Mouse (Mus musculus): ENCODE data around the gene 1700023F06Rik. TPM values are rescaled to one million over a fixed set of nuclear protein-coding genes. Genes with fewer than 3 reads are reported as not detected.

The 1700023F06Rik gene
- polyA plus RNA-seq, 1 experiment from 2014 or later: 0.74 TPM

GRCm38 (mm10) chr11:103240740-103241139 lies 32.4 kb upstream of the 1700023F06Rik start:
- ATAC-seq (ENCODE audit: insufficient number of reproducible peaks, insufficient read depth, low FRiP score, low TSS enrichment, low read depth): no peak
- Histone ChIP-seq H3K9me3 (no peaks in the 10 kb centered on the region), H3K27me3 (no peaks in the 10 kb centered on the region), H3K9ac (replicated peaks) (0 out of 2 replicates have a peak overlapping the region, but pooled peaks have one; percentile 13), H3K4me2 (no peak overlapping the region), H3K36me3 (peaks cover 46% of the 10 kb centered on the region), H3K27ac (peak overlapping the region; percentile 51), H3K4me1 (replicated peaks) (peaks cover 23% of the 10 kb centered on the region), H3K4me3 (replicated peaks) (no peak overlapping the region)
- 39% methylated on average over 7 of the region's 7 CpGs for WGBS

GRCm38 (mm10) chr11:103237757-103238156 lies 29.4 kb upstream of the 1700023F06Rik start:
- Histone ChIP-seq H3K4me3 (replicated peaks) (no peak overlapping the region), H3K4me1 (replicated peaks) (peaks cover 30% of the 10 kb centered on the region), H3K27me3 (no peaks in the 10 kb centered on the region), H3K27ac (no peak overlapping the region), H3K4me2 (no peak overlapping the region), H3K36me3 (peaks cover 52% of the 10 kb centered on the region), H3K9ac (replicated peaks) (no peak overlapping the region), H3K9me3 (no peaks in the 10 kb centered on the region)
- ATAC-seq (ENCODE audit: insufficient number of reproducible peaks, insufficient read depth, low FRiP score, low TSS enrichment, low read depth): no peak
- WGBS: 74% methylated on average over 9 of the region's 9 CpGs

DNA sequence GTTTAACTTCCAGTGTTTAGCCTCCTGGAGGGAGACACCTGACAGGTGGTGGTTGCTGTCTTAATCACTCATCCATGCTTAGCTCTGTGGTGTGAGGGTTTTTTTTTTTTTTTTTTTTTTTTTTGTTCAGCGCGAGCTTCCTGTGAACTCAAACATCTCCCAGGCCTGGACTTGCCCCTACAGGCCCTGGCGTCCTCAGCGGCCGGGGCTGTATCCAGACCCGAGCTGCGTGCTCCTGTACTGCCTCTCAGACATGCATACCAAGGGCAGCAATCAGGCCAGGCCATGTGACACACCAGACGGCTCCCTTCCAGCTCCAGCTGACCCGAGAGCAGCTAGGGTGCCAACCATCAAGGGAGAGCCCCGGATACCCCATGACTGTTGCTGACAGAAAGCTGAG lies 28.5 kb upstream of the 1700023F06Rik start:
- Histone ChIP-seq H3K4me3 (replicated peaks) (no peak overlapping the region), H3K9ac (replicated peaks) (no peak overlapping the region), H3K36me3 (peaks cover 47% of the 10 kb centered on the region), H3K4me1 (replicated peaks) (peaks cover 30% of the 10 kb centered on the region), H3K27ac (no peak overlapping the region), H3K9me3 (no peaks in the 10 kb centered on the region), H3K4me2 (no peak overlapping the region), H3K27me3 (no peaks in the 10 kb centered on the region)
- no peak for ATAC-seq (ENCODE audit: insufficient number of reproducible peaks, insufficient read depth, low FRiP score, low TSS enrichment, low read depth)
- WGBS: 81% methylated on average over 10 of the region's 10 CpGs

DNA sequence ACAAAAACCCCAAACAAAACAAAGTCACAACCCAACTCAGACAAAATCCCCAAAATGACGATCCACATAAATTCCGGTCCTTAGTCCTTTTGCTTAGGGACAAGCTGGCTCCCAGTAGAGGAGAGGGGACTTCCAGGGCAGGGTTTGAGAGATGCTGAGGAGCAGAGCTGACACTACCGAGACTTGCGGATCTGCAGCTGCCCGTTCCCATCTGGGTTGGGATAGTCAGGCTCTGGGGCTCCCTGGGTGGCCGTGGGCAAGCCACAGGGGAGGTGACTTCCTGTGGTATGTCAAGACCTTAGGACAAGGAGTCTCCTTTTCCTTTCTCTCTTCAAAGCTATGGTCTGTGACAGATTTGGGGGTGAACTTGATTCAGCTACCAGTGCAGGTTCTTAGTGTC lies 28.1 kb upstream of the 1700023F06Rik start:
- Histone ChIP-seq H3K4me2 (no peak overlapping the region), H3K4me1 (replicated peaks) (peaks cover 25% of the 10 kb centered on the region), H3K27ac (no peak overlapping the region), H3K9ac (replicated peaks) (no peak overlapping the region), H3K9me3 (no peaks in the 10 kb centered on the region), H3K27me3 (no peaks in the 10 kb centered on the region), H3K4me3 (replicated peaks) (no peak overlapping the region), H3K36me3 (peaks cover 46% of the 10 kb centered on the region)
- 78% methylated on average over 6 of the region's 6 CpGs for WGBS
- no peak for ATAC-seq (ENCODE audit: insufficient number of reproducible peaks, insufficient read depth, low FRiP score, low TSS enrichment, low read depth)

DNA sequence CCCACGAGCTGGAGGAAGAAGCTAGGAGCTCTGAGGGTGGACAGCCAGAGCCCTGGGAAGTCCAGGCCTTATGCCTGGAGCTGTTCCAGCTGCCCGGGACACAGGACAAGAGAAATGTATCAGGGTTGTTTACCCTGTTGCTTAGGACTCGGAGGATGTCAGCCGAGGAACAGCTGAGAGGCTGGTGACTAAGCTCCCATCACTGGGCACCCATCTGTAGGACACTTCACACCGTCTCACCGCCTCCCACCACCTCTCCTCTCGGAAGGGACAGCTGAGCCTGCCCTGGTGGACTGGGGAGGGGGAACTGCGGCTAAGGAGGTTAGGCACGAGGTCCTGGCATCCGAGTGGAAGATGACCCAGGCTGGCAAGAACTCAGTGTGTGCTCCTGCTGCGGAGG lies 27.3 kb upstream of the 1700023F06Rik start:
- Histone ChIP-seq H3K4me2 (no peak overlapping the region), H3K4me1 (replicated peaks) (peaks cover 18% of the 10 kb centered on the region), H3K27me3 (no peaks in the 10 kb centered on the region), H3K36me3 (peaks cover 50% of the 10 kb centered on the region), H3K9ac (replicated peaks) (no peak overlapping the region), H3K4me3 (replicated peaks) (no peak overlapping the region), H3K27ac (no peak overlapping the region), H3K9me3 (no peaks in the 10 kb centered on the region)
- 65% methylated on average over 11 of the region's 11 CpGs for WGBS
- no peak for ATAC-seq (ENCODE audit: insufficient number of reproducible peaks, insufficient read depth, low FRiP score, low TSS enrichment, low read depth)

- Histone ChIP-seq H3K9me3 (no peaks in the 10 kb centered on the region), H3K4me2 (no peak overlapping the region), H3K9ac (replicated peaks) (no peak overlapping the region), H3K27ac (no peak overlapping the region), H3K4me1 (replicated peaks) (peaks cover 7% of the 10 kb centered on the region), H3K36me3 (peaks cover 52% of the 10 kb centered on the region), H3K27me3 (no peaks in the 10 kb centered on the region), H3K4me3 (replicated peaks) (no peak overlapping the region)
- ATAC-seq (ENCODE audit: insufficient number of reproducible peaks, insufficient read depth, low FRiP score, low TSS enrichment, low read depth): no peak
- 91% methylated on average over 1 of the region's 1 CpGs for WGBS
These were observed 26.1 kb upstream of the 1700023F06Rik start for GRCm38 (mm10) chr11:103234447-103234846.

DNA sequence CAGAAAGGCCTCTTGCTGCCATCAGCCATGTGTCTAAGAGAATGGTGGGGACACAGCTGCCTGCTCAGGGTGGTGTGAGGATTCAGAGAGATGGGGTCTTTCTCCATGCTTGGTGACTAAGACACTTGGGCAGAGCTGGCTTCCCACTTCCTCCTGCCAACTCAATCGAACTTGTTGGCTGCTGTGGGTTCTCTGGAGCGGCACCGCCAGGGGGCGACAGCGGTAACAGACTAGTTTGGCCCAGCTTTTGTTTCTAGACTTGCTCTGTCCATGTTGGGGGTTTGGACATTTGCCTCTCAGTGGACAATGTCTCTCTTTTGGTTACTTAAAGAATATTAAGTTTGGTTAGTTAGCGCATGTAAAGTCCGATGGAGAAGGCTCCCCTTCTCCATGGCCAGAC lies 24.6 kb upstream of the 1700023F06Rik start:
- Histone ChIP-seq H3K9ac (replicated peaks) (no peak overlapping the region), H3K9me3 (no peaks in the 10 kb centered on the region), H3K27ac (no peak overlapping the region), H3K4me3 (replicated peaks) (no peak overlapping the region), H3K27me3 (no peaks in the 10 kb centered on the region), H3K36me3 (peaks cover 48% of the 10 kb centered on the region), H3K4me1 (replicated peaks) (peaks cover 7% of the 10 kb centered on the region), H3K4me2 (no peak overlapping the region)
- ATAC-seq (ENCODE audit: insufficient number of reproducible peaks, insufficient read depth, low FRiP score, low TSS enrichment, low read depth): no peak
- WGBS: 28% methylated on average over 7 of the region's 7 CpGs

- Histone ChIP-seq H3K9me3 (no peaks in the 10 kb centered on the region), H3K27me3 (no peaks in the 10 kb centered on the region), H3K4me2 (no peak overlapping the region), H3K36me3 (peaks cover 52% of the 10 kb centered on the region), H3K4me1 (replicated peaks) (peaks cover 7% of the 10 kb centered on the region), H3K4me3 (replicated peaks) (no peak overlapping the region), H3K9ac (replicated peaks) (no peak overlapping the region), H3K27ac (no peak overlapping the region)
- 92% methylated on average over 7 of the region's 7 CpGs for WGBS
- ATAC-seq (ENCODE audit: insufficient number of reproducible peaks, insufficient read depth, low FRiP score, low TSS enrichment, low read depth): no peak
These were observed 23.0 kb upstream of the 1700023F06Rik start for GRCm38 (mm10) chr11:103231367-103231766.

- peaks cover 54% of the 10 kb centered on the region for H3K36me3 ChIP-seq
These were observed 22.3 kb upstream of the 1700023F06Rik start for GRCm38 (mm10) chr11:103230626-103231025.

GRCm38 (mm10) chr11:103229608-103230007 lies 21.2 kb upstream of the 1700023F06Rik start:
- H3K9ac ChIP-seq (replicated peaks): no peak overlapping the region
- 98% methylated on average over 2 of the region's 2 CpGs for WGBS
- H3K36me3 ChIP-seq: peaks cover 60% of the 10 kb centered on the region
- ATAC-seq (ENCODE audit: insufficient number of reproducible peaks, insufficient read depth, low FRiP score, low TSS enrichment, low read depth): no peak
- H3K27ac ChIP-seq: no peak overlapping the region
- no peak overlapping the region for H3K4me3 ChIP-seq (replicated peaks)
- H3K27me3 ChIP-seq: no peaks in the 10 kb centered on the region
- no peaks in the 10 kb centered on the region for H3K9me3 ChIP-seq
- H3K4me2 ChIP-seq: no peak overlapping the region
- peaks cover 13% of the 10 kb centered on the region for H3K4me1 ChIP-seq (replicated peaks)

More at GRCm38 (mm10) chr11:103230626-103231025, 22.3 kb upstream of the 1700023F06Rik start:
- H3K27ac ChIP-seq: no peak overlapping the region
- H3K9ac ChIP-seq (replicated peaks): no peak overlapping the region
- H3K9me3 ChIP-seq: no peaks in the 10 kb centered on the region
- H3K4me3 ChIP-seq (replicated peaks): no peak overlapping the region
- 88% methylated on average over 19 of the region's 19 CpGs for WGBS
- H3K4me1 ChIP-seq (replicated peaks): peaks cover 7% of the 10 kb centered on the region
- H3K4me2 ChIP-seq: no peak overlapping the region
- no peaks in the 10 kb centered on the region for H3K27me3 ChIP-seq
- ATAC-seq (ENCODE audit: insufficient number of reproducible peaks, insufficient read depth, low FRiP score, low TSS enrichment, low read depth): no peak

DNA sequence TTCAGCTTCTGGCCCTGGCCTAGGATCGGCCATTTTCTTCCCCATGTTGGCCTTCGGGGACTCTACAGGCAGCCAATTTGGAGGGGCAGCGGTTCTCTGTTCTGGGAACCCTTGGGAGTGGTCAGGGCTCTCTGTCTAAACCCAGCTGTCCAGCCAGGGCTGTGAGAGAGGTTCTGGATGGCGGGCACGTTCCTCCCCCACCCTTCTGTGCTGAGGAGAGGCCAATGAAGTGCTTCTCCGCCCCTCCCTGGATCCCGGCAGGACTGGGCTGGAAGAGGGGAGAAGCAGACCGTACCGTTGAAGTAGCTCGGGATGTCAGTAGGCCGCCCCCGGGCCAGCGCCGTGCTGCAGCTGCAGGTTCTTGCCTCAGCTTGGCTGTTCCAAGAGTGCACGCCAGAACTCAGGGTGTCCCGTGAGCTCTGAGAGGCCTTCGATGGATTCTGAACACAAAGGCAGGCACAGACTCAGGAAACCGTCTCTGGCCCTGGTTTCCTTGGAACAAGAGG lies 15.6 kb upstream of the 1700023F06Rik start:
- Histone ChIP-seq H3K27me3 (peaks cover 6% of the 10 kb centered on the region), H3K9me3 (no peaks in the 10 kb centered on the region), H3K4me1 (replicated peaks) (0 out of 2 replicates have a peak, but pooled peaks cover 6% of the 10 kb centered on the region), H3K4me3 (replicated peaks) (no peak overlapping the region), H3K36me3 (peaks cover 81% of the 10 kb centered on the region), H3K9ac (replicated peaks) (no peak overlapping the region), H3K27ac (no peak overlapping the region), H3K4me2 (no peak overlapping the region)
- no peak for ATAC-seq (ENCODE audit: insufficient number of reproducible peaks, insufficient read depth, low FRiP score, low TSS enrichment, low read depth)
- 65% methylated on average over 18 of the region's 18 CpGs for WGBS

DNA sequence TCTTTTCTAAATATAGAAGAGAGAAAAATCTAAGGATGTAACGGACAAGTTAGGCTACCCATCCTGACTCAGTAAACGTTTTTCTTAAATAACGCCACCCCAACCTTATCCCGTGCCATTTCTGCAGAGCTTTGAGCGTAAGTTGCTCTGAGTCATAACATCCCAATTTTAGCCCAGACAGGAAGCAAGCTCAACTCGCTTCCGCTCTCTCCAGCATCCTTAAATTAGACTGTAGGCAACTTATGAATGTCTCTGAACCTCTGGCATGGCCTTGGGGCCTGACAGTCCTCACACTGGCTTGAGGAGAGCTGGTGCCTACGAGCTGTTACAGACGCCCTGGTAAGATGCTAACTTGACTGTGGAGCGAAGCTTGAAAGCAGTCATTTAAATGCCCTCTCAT lies 15.1 kb upstream of the 1700023F06Rik start:
- Histone ChIP-seq H3K27ac (no peak overlapping the region), H3K27me3 (peaks cover 12% of the 10 kb centered on the region), H3K4me1 (replicated peaks) (peaks cover 8% of the 10 kb centered on the region), H3K4me3 (replicated peaks) (no peak overlapping the region), H3K9me3 (no peaks in the 10 kb centered on the region), H3K9ac (replicated peaks) (no peak overlapping the region), H3K36me3 (peaks cover 75% of the 10 kb centered on the region), H3K4me2 (no peak overlapping the region)
- ATAC-seq (ENCODE audit: insufficient number of reproducible peaks, insufficient read depth, low FRiP score, low TSS enrichment, low read depth): no peak
- WGBS: 87% methylated on average over 10 of the region's 10 CpGs
